Mouse (Mus musculus): ENCODE results near the gene Nub1. TPM values are rescaled to one million over a fixed set of nuclear protein-coding genes. Genes with fewer than 3 reads are reported as not detected.

The Nub1 gene
- polyA plus RNA-seq, 1 experiment = 44.1 TPM

GRCm38 (mm10) chr5:24701271-24701670 lies 15.9 kb downstream of the Nub1 start:
- Histone ChIP-seq H3K27ac (ENCODE audit: insufficient read depth, low read depth, low read length) (no peak overlapping the region), H3K4me1 (ENCODE audit: control insufficient read depth, insufficient read depth, insufficient read length, low read length) (no peaks in the 10 kb centered on the region), H3K4me3 (ENCODE audit: low read depth, low read length) (no peak overlapping the region), H3K36me3 (ENCODE audit: control insufficient read depth, insufficient read depth, low read length) (peaks cover 84% of the 10 kb centered on the region), H3K27me3 (ENCODE audit: control insufficient read depth, insufficient read depth, low read length) (no peaks in the 10 kb centered on the region)
- whole genome bisulfite sequencing = 87% methylated on average over 3 of the region's 3 CpGs
- TF ChIP-seq POLR2A (IDR thresholded peaks at IDR 0.05; ENCODE audit: low read depth, low read length) = no peak
- no peak for TF ChIP-seq CTCF (IDR thresholded peaks at IDR 0.05; ENCODE audit: extremely low read depth, insufficient read length, insufficient replicate concordance, low read depth, low read length)

GRCm38 (mm10) chr5:24704615-24705014 lies 19.3 kb downstream of the Nub1 start:
- no peaks in the 10 kb centered on the region for H3K27me3 ChIP-seq (ENCODE audit: control insufficient read depth, insufficient read depth, low read length)
- H3K27ac ChIP-seq (ENCODE audit: insufficient read depth, low read depth, low read length) = no peak overlapping the region
- H3K4me1 ChIP-seq (ENCODE audit: control insufficient read depth, insufficient read depth, insufficient read length, low read length) = no peaks in the 10 kb centered on the region
- peaks cover 88% of the 10 kb centered on the region for H3K36me3 ChIP-seq (ENCODE audit: control insufficient read depth, insufficient read depth, low read length)
- TF ChIP-seq CTCF (IDR thresholded peaks at IDR 0.05; ENCODE audit: extremely low read depth, insufficient read length, insufficient replicate concordance, low read depth, low read length) (no peak), POLR2A (IDR thresholded peaks at IDR 0.05; ENCODE audit: low read depth, low read length) (no peak)
- 91% methylated on average over 8 of the region's 8 CpGs for WGBS
- H3K4me3 ChIP-seq (ENCODE audit: low read depth, low read length) = no peak overlapping the region

DNA sequence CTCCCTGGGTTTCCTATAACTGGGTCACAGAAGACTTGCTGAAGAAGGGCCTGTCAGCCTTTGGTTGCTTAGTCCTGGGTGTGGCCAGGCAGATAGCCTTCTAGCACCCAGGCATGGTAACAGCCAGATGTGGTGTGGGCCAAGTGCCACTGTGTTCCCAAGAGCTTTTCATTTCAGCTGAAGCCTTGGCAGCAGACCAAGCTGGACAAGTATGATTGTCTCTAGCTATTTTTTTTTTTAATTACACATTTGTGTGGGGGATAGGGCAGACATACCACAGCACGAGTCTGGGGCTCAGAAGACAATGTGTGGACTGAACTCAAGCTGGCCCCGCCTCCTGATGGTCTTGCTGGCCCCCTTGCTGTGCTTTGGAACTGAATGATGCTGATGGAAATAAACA lies 24.6 kb downstream of the Nub1 start:
- Histone ChIP-seq H3K27ac (ENCODE audit: insufficient read depth, low read depth, low read length) (no peak overlapping the region), H3K36me3 (ENCODE audit: control insufficient read depth, insufficient read depth, low read length) (peaks cover 55% of the 10 kb centered on the region), H3K4me1 (ENCODE audit: control insufficient read depth, insufficient read depth, insufficient read length, low read length) (no peaks in the 10 kb centered on the region), H3K4me3 (ENCODE audit: low read depth, low read length) (no peak overlapping the region), H3K27me3 (ENCODE audit: control insufficient read depth, insufficient read depth, low read length) (no peaks in the 10 kb centered on the region)
- WGBS = 80% methylated on average over 2 of the region's 2 CpGs
- no peak for TF ChIP-seq POLR2A (IDR thresholded peaks at IDR 0.05; ENCODE audit: low read depth, low read length)
- TF ChIP-seq CTCF (IDR thresholded peaks at IDR 0.05; ENCODE audit: extremely low read depth, insufficient read length, insufficient replicate concordance, low read depth, low read length) = no peak

DNA sequence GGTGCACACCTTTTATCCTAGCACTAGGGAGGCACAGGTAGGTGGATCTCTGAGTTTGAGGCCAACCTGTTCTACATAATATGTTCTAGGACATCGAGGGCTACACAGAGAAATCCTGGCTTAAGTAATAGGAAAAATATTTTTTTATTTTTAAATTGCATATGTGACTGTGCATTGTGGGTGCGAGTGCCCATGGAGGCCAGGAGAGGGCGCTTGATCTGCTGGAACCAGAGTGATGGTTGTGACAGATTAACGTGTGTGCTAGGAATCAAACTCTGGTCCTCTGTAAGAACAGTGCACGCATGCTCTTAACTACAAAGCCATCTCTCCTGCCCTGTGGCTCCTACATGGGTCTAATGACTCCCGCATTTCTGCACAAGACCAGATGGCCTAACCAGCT lies 26.3 kb downstream of the Nub1 start:
- Histone ChIP-seq H3K4me1 (ENCODE audit: control insufficient read depth, insufficient read depth, insufficient read length, low read length) (no peaks in the 10 kb centered on the region), H3K27ac (ENCODE audit: insufficient read depth, low read depth, low read length) (no peak overlapping the region), H3K36me3 (ENCODE audit: control insufficient read depth, insufficient read depth, low read length) (peaks cover 40% of the 10 kb centered on the region), H3K27me3 (ENCODE audit: control insufficient read depth, insufficient read depth, low read length) (no peaks in the 10 kb centered on the region), H3K4me3 (ENCODE audit: low read depth, low read length) (no peak overlapping the region)
- 96% methylated on average over 6 of the region's 6 CpGs for WGBS
- no peak for TF ChIP-seq POLR2A (IDR thresholded peaks at IDR 0.05; ENCODE audit: low read depth, low read length)
- TF ChIP-seq CTCF (IDR thresholded peaks at IDR 0.05; ENCODE audit: extremely low read depth, insufficient read length, insufficient replicate concordance, low read depth, low read length) = no peak

DNA sequence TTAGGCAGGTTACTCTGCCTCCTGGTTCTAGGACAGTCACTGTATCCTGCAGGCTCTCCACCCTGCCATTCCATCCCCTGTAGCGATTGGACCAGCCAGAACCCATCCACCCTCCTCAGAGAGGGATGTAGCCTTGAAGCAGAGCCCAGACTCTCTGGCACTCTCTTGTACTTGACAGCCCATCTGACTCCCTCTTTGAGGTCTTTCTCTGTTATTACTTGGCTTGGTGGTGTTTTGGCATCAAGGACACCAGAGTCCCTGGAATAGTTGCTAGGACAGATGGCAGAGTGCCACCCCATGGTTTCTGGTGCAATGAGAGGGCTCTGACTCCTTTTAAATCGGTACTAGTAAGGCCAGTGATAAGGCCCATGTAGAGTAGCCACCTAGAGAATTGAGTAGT lies 27.9 kb downstream of the Nub1 start:
- H3K4me3 ChIP-seq (ENCODE audit: low read depth, low read length) = no peak overlapping the region
- TF ChIP-seq POLR2A (IDR thresholded peaks at IDR 0.05; ENCODE audit: low read depth, low read length) (no peak), CTCF (IDR thresholded peaks at IDR 0.05; ENCODE audit: extremely low read depth, insufficient read length, insufficient replicate concordance, low read depth, low read length) (no peak)
- peaks cover 24% of the 10 kb centered on the region for H3K36me3 ChIP-seq (ENCODE audit: control insufficient read depth, insufficient read depth, low read length)
- no peaks in the 10 kb centered on the region for H3K27me3 ChIP-seq (ENCODE audit: control insufficient read depth, insufficient read depth, low read length)
- 54% methylated on average over 2 of the region's 2 CpGs for WGBS
- H3K27ac ChIP-seq (ENCODE audit: insufficient read depth, low read depth, low read length) = no peak overlapping the region
- H3K4me1 ChIP-seq (ENCODE audit: control insufficient read depth, insufficient read depth, insufficient read length, low read length) = no peaks in the 10 kb centered on the region

DNA sequence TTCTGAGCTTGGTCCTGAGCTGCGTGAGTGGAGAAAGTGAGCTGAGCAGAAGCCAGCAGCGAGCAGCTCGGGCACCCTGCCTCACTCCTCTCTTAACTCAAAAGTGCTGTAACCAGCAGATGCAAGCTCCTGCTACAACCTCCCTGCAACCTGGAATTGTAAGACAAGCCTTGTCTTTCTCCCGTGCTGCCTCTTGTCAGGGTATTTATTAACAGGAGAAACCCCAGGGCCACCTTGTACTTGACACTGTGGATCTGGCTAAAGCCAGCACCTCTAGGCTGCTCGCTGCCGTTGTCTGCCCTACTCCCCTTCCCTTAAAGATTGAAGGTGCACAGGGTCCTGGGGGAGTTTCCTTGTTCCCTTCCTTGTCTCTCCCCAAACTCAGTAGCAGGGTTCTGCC lies 28.7 kb downstream of the Nub1 start:
- H3K4me3 ChIP-seq (ENCODE audit: low read depth, low read length) = no peak overlapping the region
- H3K36me3 ChIP-seq (ENCODE audit: control insufficient read depth, insufficient read depth, low read length) = peaks cover 16% of the 10 kb centered on the region
- TF ChIP-seq POLR2A (IDR thresholded peaks at IDR 0.05; ENCODE audit: low read depth, low read length) (no peak), CTCF (IDR thresholded peaks at IDR 0.05; ENCODE audit: extremely low read depth, insufficient read length, insufficient replicate concordance, low read depth, low read length) (no peak)
- H3K27me3 ChIP-seq (ENCODE audit: control insufficient read depth, insufficient read depth, low read length) = no peaks in the 10 kb centered on the region
- 78% methylated on average over 6 of the region's 6 CpGs for WGBS
- H3K27ac ChIP-seq (ENCODE audit: insufficient read depth, low read depth, low read length) = no peak overlapping the region
- no peaks in the 10 kb centered on the region for H3K4me1 ChIP-seq (ENCODE audit: control insufficient read depth, insufficient read depth, insufficient read length, low read length)

GRCm38 (mm10) chr5:24718076-24718475 lies 32.7 kb downstream of the Nub1 start:
- H3K27me3 ChIP-seq (ENCODE audit: control insufficient read depth, insufficient read depth, low read length) = no peaks in the 10 kb centered on the region
- no peak overlapping the region for H3K4me3 ChIP-seq (ENCODE audit: low read depth, low read length)
- H3K4me1 ChIP-seq (ENCODE audit: control insufficient read depth, insufficient read depth, insufficient read length, low read length) = no peaks in the 10 kb centered on the region
- no peak overlapping the region for H3K27ac ChIP-seq (ENCODE audit: insufficient read depth, low read depth, low read length)
- H3K36me3 ChIP-seq (ENCODE audit: control insufficient read depth, insufficient read depth, low read length) = no peaks in the 10 kb centered on the region
- 93% methylated on average over 6 of the region's 6 CpGs for WGBS
- no peak for TF ChIP-seq CTCF (IDR thresholded peaks at IDR 0.05; ENCODE audit: extremely low read depth, insufficient read length, insufficient replicate concordance, low read depth, low read length)

DNA sequence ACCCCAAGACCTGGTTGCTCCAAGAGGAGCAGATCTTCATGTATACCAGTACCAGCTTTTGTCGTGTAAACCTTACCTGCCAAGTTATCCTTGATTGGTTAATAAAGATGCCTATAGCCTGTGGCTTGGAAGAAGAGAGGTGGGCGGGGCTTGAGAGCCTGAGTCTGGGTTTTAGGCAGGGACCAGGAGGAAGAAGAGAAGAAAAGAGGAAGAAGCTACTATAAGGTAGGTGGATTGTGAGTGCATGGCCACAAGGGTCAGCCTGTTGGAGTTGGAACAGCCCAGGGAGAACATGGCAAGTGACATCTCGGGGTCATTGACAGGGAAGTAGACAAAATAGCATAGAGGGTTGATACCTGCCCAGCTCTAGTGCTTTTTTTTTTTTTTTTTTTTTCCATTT lies 34.5 kb downstream of the Nub1 start:
- Histone ChIP-seq H3K36me3 (ENCODE audit: control insufficient read depth, insufficient read depth, low read length) (no peaks in the 10 kb centered on the region), H3K27me3 (ENCODE audit: control insufficient read depth, insufficient read depth, low read length) (no peaks in the 10 kb centered on the region), H3K4me1 (ENCODE audit: control insufficient read depth, insufficient read depth, insufficient read length, low read length) (no peaks in the 10 kb centered on the region), H3K4me3 (ENCODE audit: low read depth, low read length) (no peak overlapping the region), H3K27ac (ENCODE audit: insufficient read depth, low read depth, low read length) (no peak overlapping the region)
- TF ChIP-seq POLR2A (IDR thresholded peaks at IDR 0.05; ENCODE audit: low read depth, low read length) (no peak), CTCF (IDR thresholded peaks at IDR 0.05; ENCODE audit: extremely low read depth, insufficient read length, insufficient replicate concordance, low read depth, low read length) (no peak)
- WGBS = 85% methylated on average over 3 of the region's 3 CpGs
